Mouse (Mus musculus) C2C12 (cell line): ENCODE measurements around the gene Tenm4. TPM values are rescaled to one million over a fixed set of nuclear protein-coding genes. Genes with fewer than 3 reads are reported as not detected.

Experiments
- H3K27me3 ChIP-seq: one replicate; pipeline ENCODE4 v1.6.1; 2011; ENCODE audit not compliant: control insufficient read depth, insufficient read depth, insufficient read length
- H3K36me3 ChIP-seq: one replicate; pipeline ENCODE4 v1.6.1; 2011; ENCODE audit not compliant: control insufficient read depth, insufficient read depth
- H3K4me3 ChIP-seq: one replicate; pipeline ENCODE4 v1.5.1; 2011; ENCODE audit warnings: mild to moderate bottlenecking, control low read depth; ENCODE audit not compliant: poor library complexity, insufficient read depth, severe bottlenecking
- H3K79me2 ChIP-seq: one replicate; pipeline ENCODE4 v1.6.1; 2011; ENCODE audit not compliant: control insufficient read depth, insufficient read depth
- H3K79me3 ChIP-seq: one replicate; pipeline ENCODE4 v1.6.1; 2011; ENCODE audit warnings: low read depth, control low read depth
- H3ac ChIP-seq: one replicate; pipeline ENCODE3; 2011; ENCODE audit warnings: low read depth; ENCODE audit not compliant: control insufficient read depth, insufficient read length
- CEBPB ChIP-seq: IDR thresholded peaks from one replicate; pipeline ENCODE4 v1.6.1; 2011; ENCODE audit warnings: low read depth, mild to moderate bottlenecking, control low read depth, moderate library complexity
- CTCF ChIP-seq: IDR thresholded peaks from one replicate; pipeline ENCODE4 v1.5.1; 2011; ENCODE audit not compliant: control insufficient read depth, insufficient read depth, insufficient read length
- FOSL1 ChIP-seq: IDR thresholded peaks from one replicate; pipeline ENCODE4 v1.8.0; 2011; ENCODE audit warnings: mild to moderate bottlenecking, low read length; ENCODE audit not compliant: poor library complexity, insufficient read depth, severe bottlenecking
- MAX ChIP-seq: IDR thresholded peaks from one replicate; pipeline ENCODE4 v1.6.1; 2011; ENCODE audit warnings: mild to moderate bottlenecking, control low read depth
- MYOD1 ChIP-seq: IDR thresholded peaks from one replicate; pipeline ENCODE4 v1.6.1; 2011; ENCODE audit warnings: low read depth; ENCODE audit not compliant: control insufficient read depth, insufficient read length
- MYOG ChIP-seq: IDR thresholded peaks from one replicate; pipeline ENCODE4 v1.6.1; 2011; ENCODE audit not compliant: control insufficient read depth, insufficient read length; ENCODE audit errors: extremely low read depth
- USF1 ChIP-seq: IDR thresholded peaks from one replicate; pipeline ENCODE4 v1.6.1; 2011; ENCODE audit warnings: low read depth, mild to moderate bottlenecking, control low read depth, moderate library complexity
- polyA plus RNA-seq: library from polyadenylated mRNA; unstranded; fragments of >200 nt; fragmentation: generic; extraction: Trizol; gene quantifications from one replicate; pipeline ENCODE4 v1.2.1, GENCODE M21; 2012; ENCODE audit warnings: missing spikeins

Tenm4 gene
- polyA plus RNA-seq, 1 experiment = 0.71 TPM

GRCm38 (mm10) chr7:96280795-96281194 is 109.7 kb downstream of the Tenm4 start:
- Histone ChIP-seq H3ac (no peak overlapping the region), H3K4me3 (no peak overlapping the region), H3K27me3 (no peaks in the 10 kb centered on the region), H3K79me2 (no peaks in the 10 kb centered on the region), H3K79me3 (no peaks in the 10 kb centered on the region), H3K36me3 (no peaks in the 10 kb centered on the region)
- TF ChIP-seq USF1 = no peak
- no peak for TF ChIP-seq MYOD1
- no peak for TF ChIP-seq FOSL1

- H3K27me3 ChIP-seq = no peaks in the 10 kb centered on the region
- no peaks in the 10 kb centered on the region for H3K79me3 ChIP-seq
- no peaks in the 10 kb centered on the region for H3K79me2 ChIP-seq
- no peak overlapping the region for H3ac ChIP-seq
- no peak overlapping the region for H3K4me3 ChIP-seq
- H3K36me3 ChIP-seq = no peaks in the 10 kb centered on the region
- TF ChIP-seq MYOG = no peak
- TF ChIP-seq FOSL1 = no peak
- no peak for TF ChIP-seq CEBPB
- no peak for TF ChIP-seq USF1
- TF ChIP-seq MAX = no peak
- TF ChIP-seq MYOD1 = no peak
- TF ChIP-seq CTCF = no peak
Measured at GRCm38 (mm10) chr7:96290576-96290975, 119.5 kb downstream of the Tenm4 start.

GRCm38 (mm10) chr7:96295959-96296358 is 124.9 kb downstream of the Tenm4 start:
- H3K27me3 ChIP-seq = no peaks in the 10 kb centered on the region
- no peak overlapping the region for H3ac ChIP-seq
- H3K36me3 ChIP-seq = no peaks in the 10 kb centered on the region
- no peak overlapping the region for H3K4me3 ChIP-seq
- no peaks in the 10 kb centered on the region for H3K79me3 ChIP-seq
- TF ChIP-seq CTCF (no peak), USF1 (no peak), MYOD1 (no peak), FOSL1 (no peak), MAX (no peak), MYOG (no peak), CEBPB (no peak)
- no peaks in the 10 kb centered on the region for H3K79me2 ChIP-seq

- Histone ChIP-seq H3K79me2 (no peaks in the 10 kb centered on the region), H3K27me3 (no peaks in the 10 kb centered on the region), H3ac (no peak overlapping the region), H3K79me3 (no peaks in the 10 kb centered on the region), H3K4me3 (no peak overlapping the region), H3K36me3 (no peaks in the 10 kb centered on the region)
- no peak for TF ChIP-seq CTCF
- TF ChIP-seq USF1 = no peak
- TF ChIP-seq FOSL1 = no peak
- no peak for TF ChIP-seq MYOD1
- TF ChIP-seq CEBPB = no peak
Measured at GRCm38 (mm10) chr7:96300826-96301397, 129.9 kb downstream of the Tenm4 start.

DNA sequence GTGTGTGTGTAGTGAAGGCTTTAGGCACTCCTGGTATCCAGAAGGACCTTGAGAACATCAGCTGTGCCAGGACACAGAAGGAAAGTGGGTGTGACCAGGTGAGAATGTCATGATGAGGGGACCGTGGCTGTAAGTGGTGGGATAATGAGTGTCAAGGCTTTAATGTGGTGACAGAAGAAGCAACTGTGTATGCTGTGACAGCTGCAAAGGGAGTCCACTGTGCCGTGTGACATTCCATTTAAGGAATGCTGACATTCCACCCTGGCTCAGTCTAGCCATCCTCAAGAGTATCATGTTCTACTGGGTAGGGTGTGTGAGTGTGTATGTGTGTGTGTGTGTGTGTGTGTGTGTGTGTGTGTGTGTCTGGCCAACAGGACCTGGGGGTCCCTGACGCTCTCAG is 130.8 kb downstream of the Tenm4 start:
- no peak overlapping the region for H3K4me3 ChIP-seq
- TF ChIP-seq MYOD1 (no peak), MAX (no peak), CEBPB (no peak), USF1 (no peak), CTCF (no peak), MYOG (no peak), FOSL1 (no peak)
- no peak overlapping the region for H3ac ChIP-seq
- H3K79me2 ChIP-seq = no peaks in the 10 kb centered on the region
- no peaks in the 10 kb centered on the region for H3K36me3 ChIP-seq
- H3K27me3 ChIP-seq = no peaks in the 10 kb centered on the region
- H3K79me3 ChIP-seq = no peaks in the 10 kb centered on the region

GRCm38 (mm10) chr7:96303963-96304362 is 132.9 kb downstream of the Tenm4 start:
- Histone ChIP-seq H3K4me3 (no peak overlapping the region), H3K36me3 (no peaks in the 10 kb centered on the region), H3K79me2 (no peaks in the 10 kb centered on the region), H3K27me3 (no peaks in the 10 kb centered on the region), H3K79me3 (no peaks in the 10 kb centered on the region), H3ac (no peak overlapping the region)
- TF ChIP-seq USF1 (no peak), FOSL1 (no peak), MAX (no peak), CTCF (no peak), MYOG (no peak), CEBPB (no peak), MYOD1 (no peak)
